Mouse (Mus musculus) MEL (cell line): Measurements from ENCODE around the gene Pbx3. TPM values are rescaled to one million over a fixed set of nuclear protein-coding genes. Genes with fewer than 3 reads are reported as not detected.

Source experiments
- polyA plus RNA-seq, 2 experiments: library from polyadenylated mRNA; stranded (reverse) in 1 of 2; unstranded in 1 of 2; fragments of >175 nt in 1 of 2; fragments of >200 nt in 1 of 2; gene quantifications; 2 replicates each; pipeline versions ENCODE4 v1.2.1 to v1.2.4; 2012; ENCODE audit warnings: low replicate concordance in 2 of 2, low read depth in 1 of 2; ENCODE audit not compliant: insufficient read length in 2 of 2, insufficient read depth in 1 of 2, missing spikeins in 1 of 2
- total RNA-seq: library from RNA; depleted of rRNA; stranded (reverse); fragments of 300-350 nt; gene quantifications from 2 replicates; pipeline ENCODE4 v1.2.3, GENCODE M21; 2012; rRNA removed

The Pbx3 gene
- total and polyA plus RNA-seq, 3 experiments = 10.1 to 22.4 TPM; not detected in 1

Other genes with a start within 250 kb of the Pbx3 start
- gene Mapkap1, start 33.6 kb upstream of the Pbx3 start, total RNA-seq = 44.6 and 52.5 TPM in 2 replicates
- gene Mapkap1, start 33.6 kb upstream of the Pbx3 start, polyA plus RNA-seq = 10 to 100 TPM in 1 of 2 experiments, not detected in 1; 42.1 TPM